Mouse (Mus musculus): ENCODE results near the gene Gm28372.

Gm28372 gene

GRCm38 (mm10) chr2:130451086-130451726 lies 46.2 kb downstream of the Gm28372 start:
- DNase-seq (ENCODE audit: low read depth) = no peak

GRCm38 (mm10) chr2:130451727-130452090 lies 46.7 kb downstream of the Gm28372 start:
- DNase-seq (ENCODE audit: low read depth) = no peak

- DNase-seq (ENCODE audit: low read depth) = no peak
Measured at GRCm38 (mm10) chr2:130452266-130452665, 47.2 kb downstream of the Gm28372 start.

GRCm38 (mm10) chr2:130453421-130453820 lies 48.4 kb downstream of the Gm28372 start:
- no peak for DNase-seq (ENCODE audit: low read depth)

- DNase-seq (ENCODE audit: low read depth) = no peak
Measured at GRCm38 (mm10) chr2:130454748-130455370, 49.8 kb downstream of the Gm28372 start.
